Mouse (Mus musculus): Measurements from ENCODE around the gene Park7. TPM values are rescaled to one million over a fixed set of nuclear protein-coding genes. Genes with fewer than 3 reads are reported as not detected.
"Not testable (repeated sequence)": the region's sequence is repeated elsewhere in the genome, so short reads cannot be mapped to it uniquely, and the experiment has no call there.

The Park7 gene
- polyA plus RNA-seq, 1 experiment from 2014 or later = 371 TPM

GRCm38 (mm10) chr4:150874416-150874815, 39.8 kb downstream of the Park7 start:
- H3K27ac ChIP-seq (ENCODE audit: low read depth, low read length); H3K27me3 ChIP-seq (ENCODE audit: control insufficient read depth, insufficient read depth, low read length); H3K4me2 ChIP-seq; H3K9me3 ChIP-seq (replicated peaks; ENCODE audit: control insufficient read depth, low read length); ATAC-seq (replicated peaks; ENCODE audit: insufficient number of reproducible peaks, low FRiP score, low TSS enrichment); H3K36me3 ChIP-seq (ENCODE audit: control insufficient read depth, insufficient read depth, low read length); H3K9ac ChIP-seq (ENCODE audit: low read depth, low read length); H3K4me3 ChIP-seq (ENCODE audit: low read depth, low read length): not testable (repeated sequence)
- peaks cover 27% of the 10 kb centered on the region for H3K4me1 ChIP-seq (ENCODE audit: control insufficient read depth, insufficient read depth, low read length)
- 77% methylated on average over 4 of the region's 4 CpGs for WGBS (ENCODE audit: insufficient replicate concordance)

GRCm38 (mm10) chr4:150872681-150873080, 41.6 kb downstream of the Park7 start:
- Histone ChIP-seq H3K9ac (ENCODE audit: low read depth, low read length) (no peak overlapping the region), H3K4me3 (ENCODE audit: low read depth, low read length) (no peak overlapping the region), H3K27ac (ENCODE audit: low read depth, low read length) (peak overlapping the region; percentile 70; the same call in 1 of the 2 replicates), H3K4me1 (ENCODE audit: control insufficient read depth, insufficient read depth, low read length) (peaks cover 29% of the 10 kb centered on the region), H3K4me2 (no peak overlapping the region), H3K9me3 (replicated peaks; ENCODE audit: control insufficient read depth, low read length) (no peaks in the 10 kb centered on the region), H3K36me3 (ENCODE audit: control insufficient read depth, insufficient read depth, low read length) (no peaks in the 10 kb centered on the region), H3K27me3 (ENCODE audit: control insufficient read depth, insufficient read depth, low read length) (no peaks in the 10 kb centered on the region)
- WGBS (ENCODE audit: insufficient replicate concordance) = 60% methylated on average over 8 of the region's 8 CpGs
- no peak for ATAC-seq (replicated peaks; ENCODE audit: insufficient number of reproducible peaks, low FRiP score, low TSS enrichment)

GRCm38 (mm10) chr4:150872139-150872651, 42.0 kb downstream of the Park7 start:
- WGBS (ENCODE audit: insufficient replicate concordance) = 42% methylated on average over 9 of the region's 9 CpGs
- H3K4me3 ChIP-seq (ENCODE audit: low read depth, low read length) = no peak overlapping the region
- H3K9ac ChIP-seq (ENCODE audit: low read depth, low read length) = no peak overlapping the region; the same call in 1 of the 2 replicates
- H3K4me2 ChIP-seq = no peak overlapping the region
- peak overlapping the region; percentile 70 for H3K27ac ChIP-seq (ENCODE audit: low read depth, low read length)
- no peaks in the 10 kb centered on the region for H3K9me3 ChIP-seq (replicated peaks; ENCODE audit: control insufficient read depth, low read length)
- ATAC-seq (replicated peaks; ENCODE audit: insufficient number of reproducible peaks, low FRiP score, low TSS enrichment) = no peak; the same call in 1 of the 2 replicates
- H3K36me3 ChIP-seq (ENCODE audit: control insufficient read depth, insufficient read depth, low read length) = peaks cover 1% of the 10 kb centered on the region
- H3K4me1 ChIP-seq (ENCODE audit: control insufficient read depth, insufficient read depth, low read length) = peaks cover 29% of the 10 kb centered on the region
- no peaks in the 10 kb centered on the region for H3K27me3 ChIP-seq (ENCODE audit: control insufficient read depth, insufficient read depth, low read length)

GRCm38 (mm10) chr4:150871392-150872138, 42.7 kb downstream of the Park7 start:
- H3K36me3 ChIP-seq (ENCODE audit: control insufficient read depth, insufficient read depth, low read length) = peaks cover 7% of the 10 kb centered on the region
- H3K27me3 ChIP-seq (ENCODE audit: control insufficient read depth, insufficient read depth, low read length) = no peaks in the 10 kb centered on the region
- ATAC-seq (replicated peaks; ENCODE audit: insufficient number of reproducible peaks, low FRiP score, low TSS enrichment) = no peak; the same call in 1 of the 2 replicates
- WGBS (ENCODE audit: insufficient replicate concordance) = 26% methylated on average over 10 of the region's 10 CpGs
- no peak overlapping the region for H3K4me3 ChIP-seq (ENCODE audit: low read depth, low read length)
- peaks cover 29% of the 10 kb centered on the region for H3K4me1 ChIP-seq (ENCODE audit: control insufficient read depth, insufficient read depth, low read length)
- H3K4me2 ChIP-seq = no peak overlapping the region
- peak overlapping the region; percentile 70 for H3K27ac ChIP-seq (ENCODE audit: low read depth, low read length)
- H3K9ac ChIP-seq (ENCODE audit: low read depth, low read length) = peak overlapping the region; percentile 39; the same call in 1 of the 2 replicates
- H3K9me3 ChIP-seq (replicated peaks; ENCODE audit: control insufficient read depth, low read length) = no peaks in the 10 kb centered on the region

- Histone ChIP-seq H3K4me2 (no peak overlapping the region), H3K9ac (ENCODE audit: low read depth, low read length) (no peak overlapping the region), H3K9me3 (replicated peaks; ENCODE audit: control insufficient read depth, low read length) (no peaks in the 10 kb centered on the region), H3K27me3 (ENCODE audit: control insufficient read depth, insufficient read depth, low read length) (no peaks in the 10 kb centered on the region), H3K4me3 (ENCODE audit: low read depth, low read length) (no peak overlapping the region), H3K36me3 (ENCODE audit: control insufficient read depth, insufficient read depth, low read length) (peaks cover 12% of the 10 kb centered on the region), H3K4me1 (ENCODE audit: control insufficient read depth, insufficient read depth, low read length) (peaks cover 29% of the 10 kb centered on the region), H3K27ac (ENCODE audit: low read depth, low read length) (no peak overlapping the region)
- no peak for ATAC-seq (replicated peaks; ENCODE audit: insufficient number of reproducible peaks, low FRiP score, low TSS enrichment)
- 80% methylated on average over 13 of the region's 13 CpGs for WGBS (ENCODE audit: insufficient replicate concordance)
These were observed 43.3 kb downstream of the Park7 start for GRCm38 (mm10) chr4:150870963-150871391.

- Histone ChIP-seq H3K4me3 (ENCODE audit: low read depth, low read length) (no peak overlapping the region), H3K4me1 (ENCODE audit: control insufficient read depth, insufficient read depth, low read length) (peaks cover 29% of the 10 kb centered on the region), H3K27me3 (ENCODE audit: control insufficient read depth, insufficient read depth, low read length) (no peaks in the 10 kb centered on the region), H3K9ac (ENCODE audit: low read depth, low read length) (0 out of 2 replicates have a peak overlapping the region, but pooled peaks have one; percentile 16), H3K4me2 (no peak overlapping the region), H3K27ac (ENCODE audit: low read depth, low read length) (peak overlapping the region; percentile 35), H3K36me3 (ENCODE audit: control insufficient read depth, insufficient read depth, low read length) (peaks cover 12% of the 10 kb centered on the region), H3K9me3 (replicated peaks; ENCODE audit: control insufficient read depth, low read length) (no peaks in the 10 kb centered on the region)
- 52% methylated on average over 17 of the region's 17 CpGs for WGBS (ENCODE audit: insufficient replicate concordance)
- no peak for ATAC-seq (replicated peaks; ENCODE audit: insufficient number of reproducible peaks, low FRiP score, low TSS enrichment)
These were observed 44.7 kb downstream of the Park7 start for GRCm38 (mm10) chr4:150869276-150870197.

GRCm38 (mm10) chr4:150868859-150869258, 45.4 kb downstream of the Park7 start:
- H3K27me3 ChIP-seq (ENCODE audit: control insufficient read depth, insufficient read depth, low read length) = no peaks in the 10 kb centered on the region
- 64% methylated on average over 2 of the region's 2 CpGs for WGBS (ENCODE audit: insufficient replicate concordance)
- no peak overlapping the region for H3K27ac ChIP-seq (ENCODE audit: low read depth, low read length)
- no peak overlapping the region for H3K4me3 ChIP-seq (ENCODE audit: low read depth, low read length)
- no peak for ATAC-seq (replicated peaks; ENCODE audit: insufficient number of reproducible peaks, low FRiP score, low TSS enrichment)
- no peak overlapping the region for H3K9ac ChIP-seq (ENCODE audit: low read depth, low read length)
- peaks cover 29% of the 10 kb centered on the region for H3K4me1 ChIP-seq (ENCODE audit: control insufficient read depth, insufficient read depth, low read length)
- no peak overlapping the region for H3K4me2 ChIP-seq
- no peaks in the 10 kb centered on the region for H3K9me3 ChIP-seq (replicated peaks; ENCODE audit: control insufficient read depth, low read length)
- peaks cover 12% of the 10 kb centered on the region for H3K36me3 ChIP-seq (ENCODE audit: control insufficient read depth, insufficient read depth, low read length)

GRCm38 (mm10) chr4:150868161-150868560, 46.1 kb downstream of the Park7 start:
- no peak for ATAC-seq (replicated peaks; ENCODE audit: insufficient number of reproducible peaks, low FRiP score, low TSS enrichment)
- Histone ChIP-seq H3K27ac (ENCODE audit: low read depth, low read length) (no peak overlapping the region), H3K4me1 (ENCODE audit: control insufficient read depth, insufficient read depth, low read length) (peaks cover 29% of the 10 kb centered on the region), H3K4me3 (ENCODE audit: low read depth, low read length) (no peak overlapping the region), H3K36me3 (ENCODE audit: control insufficient read depth, insufficient read depth, low read length) (peaks cover 12% of the 10 kb centered on the region), H3K9ac (ENCODE audit: low read depth, low read length) (no peak overlapping the region), H3K9me3 (replicated peaks; ENCODE audit: control insufficient read depth, low read length) (no peaks in the 10 kb centered on the region), H3K27me3 (ENCODE audit: control insufficient read depth, insufficient read depth, low read length) (no peaks in the 10 kb centered on the region), H3K4me2 (no peak overlapping the region)
- WGBS (ENCODE audit: insufficient replicate concordance) = 78% methylated on average over 6 of the region's 6 CpGs
